Mouse (Mus musculus): ENCODE data around the gene Znhit1. TPM values are rescaled to one million over a fixed set of nuclear protein-coding genes. Genes with fewer than 3 reads are reported as not detected.

Znhit1 gene
- 23.6 TPM for polyA plus RNA-seq (2017; shearing (Covaris generic))

GRCm38 (mm10) chr5:136987934-136988271, at the start of gene Znhit1:
Gene Znhit1 (minus strand): TSS chr5:136988021.

GRCm38 (mm10) chr5:137026092-137026491, 38.3 kb upstream of the Znhit1 start, which contains the start of gene Vgf:
Gene Vgf (plus strand): TSS chr5:137026392.

GRCm38 (mm10) chr5:136986695-136987137, 1.1 kb downstream of the Znhit1 start, which contains the start of gene Plod3:
Gene Plod3 (plus strand): TSS chr5:136987019.

GRCm38 (mm10) chr5:136966331-136966730, 21.5 kb downstream of the Znhit1 start, which contains the start of gene Cldn15:
Gene Cldn15 (plus strand): TSS chr5:136966616.

GRCm38 (mm10) chr5:136953015-136953414, 34.8 kb downstream of the Znhit1 start, which contains the start of gene Fis1:
Gene Fis1 (plus strand): TSS chr5:136953275.

Other genes starting within 250 kb of the Znhit1 start
- 0.14 TPM for gene Col26a1, start 104.8 kb downstream of the Znhit1 start, polyA plus RNA-seq (2017; shearing (Covaris generic))
- gene Ift22, start 79.9 kb downstream of the Znhit1 start, polyA plus RNA-seq (2017; shearing (Covaris generic)): 3.7 TPM
- gene Fis1, start 34.7 kb downstream of the Znhit1 start, polyA plus RNA-seq (2017; shearing (Covaris generic)): 161 TPM
- not detected for gene Cldn15, start 21.4 kb downstream of the Znhit1 start, polyA plus RNA-seq (2017; shearing (Covaris generic))
- gene Plod3, start 1.0 kb downstream of the Znhit1 start, polyA plus RNA-seq (2017; shearing (Covaris generic)): 5.3 TPM
- gene Vgf, start 38.4 kb upstream of the Znhit1 start, polyA plus RNA-seq (2017; shearing (Covaris generic)): 0.15 TPM
- gene Ap1s1, start 58.1 kb upstream of the Znhit1 start, polyA plus RNA-seq (2017; shearing (Covaris generic)): 39.8 TPM
- gene Serpine1, start 84.2 kb upstream of the Znhit1 start, polyA plus RNA-seq (2017; shearing (Covaris generic)): not detected
- 6.5 TPM for gene Trim56, start 128.2 kb upstream of the Znhit1 start, polyA plus RNA-seq (2017; shearing (Covaris generic))
- gene Muc3, start 161.3 kb upstream of the Znhit1 start, polyA plus RNA-seq (2017; shearing (Covaris generic)): 0.80 TPM
- not detected for gene Muc3a, start 224.4 kb upstream of the Znhit1 start, polyA plus RNA-seq (2017; shearing (Covaris generic))